Mouse (Mus musculus) olfactory bulb, adult 2 months (tissue): ENCODE measurements at regions not wholly inside any gene's neighbourhood (a gene's known extent, or its start where the extent isn't known, plus 50 kb on each side); places are given as distances from the start of the nearest gene placed in this dataset.

Experiments used
- H3K27ac ChIP-seq: fragments of 200-500 bp; 2 replicates; pipeline ENCODE4 v1.5.1; 2012; ENCODE audit warnings: low read depth, low read length; ENCODE audit not compliant: insufficient read depth
- H3K4me1 ChIP-seq: fragments of 200-500 bp; 2 replicates; pipeline ENCODE4 v1.6.1; 2012; ENCODE audit warnings: low read length; ENCODE audit not compliant: control insufficient read depth, insufficient read depth
- H3K4me3 ChIP-seq: fragments of 200-500 bp; 2 replicates; pipeline ENCODE4 v1.5.1; 2012; ENCODE audit warnings: mild to moderate bottlenecking, low read depth, low read length, moderate library complexity; ENCODE audit not compliant: insufficient read depth
- CTCF ChIP-seq: fragments of 200-500 bp; IDR thresholded peaks from 2 replicates; pipeline ENCODE4 v1.5.1; 2012; ENCODE audit warnings: low read depth, mild to moderate bottlenecking, low read length, moderate library complexity; ENCODE audit not compliant: insufficient read depth
- POLR2A ChIP-seq: fragments of 200-500 bp; IDR thresholded peaks from 2 replicates; pipeline ENCODE4 v1.6.1; 2012; ENCODE audit warnings: mild to moderate bottlenecking, low read depth, low read length, moderate library complexity; ENCODE audit not compliant: insufficient read depth
- WGBS: fragments of 180-500 bp; shearing (Covaris S2); methylation state at CpG from one replicate; pipeline ENCODE4 v1.1.7; 2018; 5-methylcytosine and 5-hydroxymethylcytosine counted together

GRCm38 (mm10) chr1:90357391-90357790 lies 153.6 kb downstream of the Ackr3 start:
- Histone ChIP-seq H3K27ac (no peak overlapping the region), H3K4me3 (no peak overlapping the region), H3K4me1 (no peaks in the 10 kb centered on the region)
- TF ChIP-seq CTCF (no peak), POLR2A (no peak)

GRCm38 (mm10) chr1:90358971-90359370 lies 155.2 kb downstream of the Ackr3 start:
- no peak overlapping the region for H3K4me3 ChIP-seq
- WGBS: 93% methylated on average over 2 of the region's 2 CpGs
- H3K4me1 ChIP-seq: no peaks in the 10 kb centered on the region
- no peak for TF ChIP-seq CTCF
- TF ChIP-seq POLR2A: no peak
- H3K27ac ChIP-seq: no peak overlapping the region

GRCm38 (mm10) chr1:90360065-90360464 lies 156.3 kb downstream of the Ackr3 start:
- Histone ChIP-seq H3K27ac (no peak overlapping the region), H3K4me1 (no peaks in the 10 kb centered on the region), H3K4me3 (no peak overlapping the region)
- 90% methylated on average over 3 of the region's 3 CpGs for WGBS
- no peak for TF ChIP-seq CTCF
- TF ChIP-seq POLR2A: no peak

- H3K27ac ChIP-seq: no peak overlapping the region
- no peaks in the 10 kb centered on the region for H3K4me1 ChIP-seq
- no peak overlapping the region for H3K4me3 ChIP-seq
- 81% methylated on average over 4 of the region's 4 CpGs for WGBS
- no peak for TF ChIP-seq CTCF
- TF ChIP-seq POLR2A: no peak
Observed at GRCm38 (mm10) chr1:90364444-90364843, 160.7 kb downstream of the Ackr3 start.

- no peak overlapping the region for H3K27ac ChIP-seq
- TF ChIP-seq POLR2A (no peak), CTCF (no peak)
- no peaks in the 10 kb centered on the region for H3K4me1 ChIP-seq
- H3K4me3 ChIP-seq: no peak overlapping the region
- 33% methylated on average over 10 of the region's 10 CpGs for WGBS
Observed at GRCm38 (mm10) chr1:90368581-90368980, 164.8 kb downstream of the Ackr3 start.

GRCm38 (mm10) chr1:90369287-90369686 lies 165.5 kb downstream of the Ackr3 start:
- Histone ChIP-seq H3K27ac (no peak overlapping the region), H3K4me1 (no peaks in the 10 kb centered on the region), H3K4me3 (no peak overlapping the region)
- TF ChIP-seq CTCF: no peak
- no peak for TF ChIP-seq POLR2A
- 79% methylated on average over 2 of the region's 2 CpGs for WGBS

- no peak overlapping the region for H3K4me3 ChIP-seq
- WGBS: 85% methylated on average over 5 of the region's 5 CpGs
- no peak overlapping the region for H3K27ac ChIP-seq
- TF ChIP-seq CTCF (no peak), POLR2A (no peak)
- H3K4me1 ChIP-seq: no peaks in the 10 kb centered on the region
Observed at GRCm38 (mm10) chr1:90370766-90371165, 167.0 kb downstream of the Ackr3 start.

GRCm38 (mm10) chr1:90373001-90373400 lies 169.2 kb downstream of the Ackr3 start:
- H3K4me1 ChIP-seq: no peaks in the 10 kb centered on the region
- WGBS: 73% methylated on average over 5 of the region's 5 CpGs
- no peak overlapping the region for H3K27ac ChIP-seq
- H3K4me3 ChIP-seq: no peak overlapping the region
- no peak for TF ChIP-seq POLR2A
- no peak for TF ChIP-seq CTCF

GRCm38 (mm10) chr1:90374517-90374916 lies 170.7 kb downstream of the Ackr3 start:
- H3K27ac ChIP-seq: no peak overlapping the region
- TF ChIP-seq CTCF (no peak), POLR2A (no peak)
- WGBS: 89% methylated on average over 12 of the region's 12 CpGs
- no peak overlapping the region for H3K4me3 ChIP-seq
- H3K4me1 ChIP-seq: no peaks in the 10 kb centered on the region
